Mouse (Mus musculus) embryonic facial prominence, embryonic 10.5 days (tissue): Measurements from ENCODE around the gene Plekha4. TPM values are rescaled to one million over a fixed set of nuclear protein-coding genes. Genes with fewer than 3 reads are reported as not detected.

Experiments
- DNase-seq: peaks from one replicate; pipeline ENCODE4 v3.0.0-alpha.2; 2017; ENCODE audit warnings: low spot score
- H3K27ac ChIP-seq: fragments of 300-500 bp; sonication (generic); replicated peaks from 2 replicates; pipeline ENCODE4 v1.5.1; 2016; ENCODE audit warnings: mild to moderate bottlenecking
- H3K27me3 ChIP-seq: fragments of 300-500 bp; sonication (generic); replicated peaks from 2 replicates; pipeline ENCODE4 v1.6.1; 2016; ENCODE audit warnings: low read depth, mild to moderate bottlenecking; ENCODE audit not compliant: poor library complexity, severe bottlenecking
- H3K36me3 ChIP-seq: fragments of 300-500 bp; sonication (generic); replicated peaks from 2 replicates; pipeline ENCODE4 v1.6.1; 2016; ENCODE audit warnings: mild to moderate bottlenecking, moderate library complexity
- H3K4me1 ChIP-seq: fragments of 300-500 bp; sonication (generic); 2 replicates; pipeline ENCODE4 v1.6.1; 2016
- H3K4me3 ChIP-seq: fragments of 300-500 bp; sonication (generic); 2 replicates; pipeline ENCODE4 v1.5.1; 2016; ENCODE audit warnings: mild to moderate bottlenecking, moderate library complexity
- H3K9me3 ChIP-seq: fragments of 300-500 bp; sonication (generic); 2 replicates; pipeline ENCODE4 v1.6.1; 2016; ENCODE audit warnings: mild to moderate bottlenecking
- WGBS: fragments of 180-500 bp; shearing (Covaris S2); methylation state at CpG from one replicate; pipeline ENCODE4 v1.1.7; 2016; 5-methylcytosine and 5-hydroxymethylcytosine counted together
- polyA plus RNA-seq: library from polyadenylated mRNA; unstranded; fragments of >200 nt; fragmentation: Nextera tagmentation; extraction: Ambion mirVana; gene quantifications from 2 replicates; pipeline ENCODE4 v1.2.1, GENCODE M21; 2016

Gene Plekha4
- polyA plus RNA-seq, 1 experiment from 2014 or later = 1.9 TPM

DNA sequence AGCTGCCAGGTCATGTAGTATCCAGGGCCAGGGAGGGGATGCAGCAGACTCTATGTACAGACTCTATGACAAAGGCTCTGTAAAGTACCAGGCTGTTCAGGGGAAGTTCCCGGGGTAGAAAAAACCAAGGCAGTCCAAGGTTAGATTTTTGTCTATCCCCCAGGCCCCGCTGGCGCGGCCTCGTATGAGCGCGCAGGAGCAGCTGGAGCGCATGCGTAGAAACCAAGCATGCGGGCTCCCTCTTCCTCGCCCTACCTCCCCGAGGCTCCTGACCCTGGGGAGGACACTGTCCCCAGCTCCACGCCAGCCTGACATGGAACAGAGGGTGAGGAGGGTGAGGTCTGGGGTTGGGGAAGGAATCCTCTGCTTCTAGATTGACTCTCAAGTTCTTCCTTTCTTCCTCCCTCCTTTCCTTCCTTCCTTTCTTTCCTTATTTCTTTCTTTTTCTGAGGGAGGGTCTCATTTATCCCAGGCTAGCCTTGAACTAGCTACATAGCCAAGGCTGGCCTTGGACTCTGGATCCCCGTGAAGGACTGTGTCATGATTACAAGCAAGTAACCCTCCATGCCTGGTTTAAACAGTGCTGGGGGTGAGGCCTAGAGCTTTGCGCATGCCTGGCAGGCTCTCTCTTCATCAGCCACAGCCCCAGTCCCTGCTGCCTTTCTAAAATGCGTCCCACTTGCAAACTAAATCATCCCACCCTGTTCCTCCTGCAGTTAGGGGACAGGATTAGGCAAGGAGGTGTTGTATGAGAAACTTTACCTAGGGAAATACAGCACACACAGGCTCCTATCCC is 23.7 kb downstream of the Plekha4 start:
- no peaks in the 10 kb centered on the region for H3K9me3 ChIP-seq
- DNase-seq = no peak
- peaks cover 12% of the 10 kb centered on the region for H3K4me1 ChIP-seq
- H3K27me3 ChIP-seq = no peaks in the 10 kb centered on the region
- no peak overlapping the region for H3K4me3 ChIP-seq
- 88% methylated on average over 16 of the region's 16 CpGs for WGBS
- H3K36me3 ChIP-seq = no peaks in the 10 kb centered on the region
- H3K27ac ChIP-seq = no peak overlapping the region

DNA sequence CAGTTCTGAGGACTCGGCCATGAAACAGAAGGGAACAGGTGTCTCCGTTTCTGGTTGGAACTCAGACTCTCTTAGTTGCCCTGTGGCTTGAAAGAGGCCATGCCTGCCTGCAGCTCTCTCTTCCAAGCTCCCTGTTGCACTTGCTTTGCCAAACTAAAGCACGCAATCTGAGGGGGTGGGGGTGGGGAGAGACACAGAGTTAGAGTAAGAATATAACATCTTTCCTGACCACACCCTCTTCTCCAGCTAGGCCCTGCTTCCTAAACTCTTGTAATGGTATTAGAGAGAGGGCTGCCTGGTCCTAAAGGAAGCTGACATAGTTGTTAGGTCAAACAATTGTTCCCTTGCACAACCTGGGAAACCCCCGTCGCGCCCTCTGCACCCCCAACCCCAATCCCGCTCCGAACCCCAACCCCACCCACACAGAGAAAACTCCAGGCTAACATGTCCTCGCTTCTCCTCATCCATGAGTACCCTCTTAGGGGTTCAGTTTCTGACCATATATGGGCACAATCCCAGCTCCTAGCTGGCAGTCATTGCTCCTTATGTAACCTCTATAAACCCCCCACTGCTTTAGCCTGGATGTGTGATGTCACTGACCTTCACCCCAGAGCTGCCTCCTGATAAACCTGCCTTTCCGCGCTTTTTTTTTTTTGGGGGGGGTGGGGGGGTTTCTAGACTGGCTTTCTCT is 24.8 kb downstream of the Plekha4 start:
- Histone ChIP-seq H3K9me3 (no peaks in the 10 kb centered on the region), H3K27ac (no peak overlapping the region), H3K27me3 (no peaks in the 10 kb centered on the region), H3K4me3 (no peak overlapping the region), H3K4me1 (peaks cover 14% of the 10 kb centered on the region), H3K36me3 (no peaks in the 10 kb centered on the region)
- WGBS = 79% methylated on average over 11 of the region's 11 CpGs
- DNase-seq = no peak

DNA sequence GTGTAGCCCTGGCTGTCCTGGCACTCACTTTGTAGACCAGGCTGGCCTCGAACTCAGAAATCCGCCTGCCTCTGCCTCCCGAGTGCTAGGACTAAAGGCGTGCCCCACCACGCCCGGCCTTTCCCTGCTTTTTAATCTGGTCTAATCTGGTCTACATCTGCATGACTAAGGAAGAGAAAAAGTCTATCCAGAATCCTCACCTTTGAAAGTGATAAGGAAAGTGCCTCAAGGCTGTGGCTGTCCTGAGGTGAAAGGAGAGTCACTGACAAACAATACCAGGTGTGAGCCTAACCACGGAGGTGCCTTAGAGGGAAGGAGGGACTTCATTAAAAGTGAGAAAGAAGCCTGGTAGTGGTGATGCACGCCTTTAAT is 25.4 kb downstream of the Plekha4 start:
- Histone ChIP-seq H3K9me3 (no peaks in the 10 kb centered on the region), H3K4me1 (peaks cover 19% of the 10 kb centered on the region), H3K4me3 (no peak overlapping the region), H3K36me3 (no peaks in the 10 kb centered on the region), H3K27me3 (no peaks in the 10 kb centered on the region), H3K27ac (no peak overlapping the region)
- 83% methylated on average over 8 of the region's 8 CpGs for WGBS
- no peak for DNase-seq

DNA sequence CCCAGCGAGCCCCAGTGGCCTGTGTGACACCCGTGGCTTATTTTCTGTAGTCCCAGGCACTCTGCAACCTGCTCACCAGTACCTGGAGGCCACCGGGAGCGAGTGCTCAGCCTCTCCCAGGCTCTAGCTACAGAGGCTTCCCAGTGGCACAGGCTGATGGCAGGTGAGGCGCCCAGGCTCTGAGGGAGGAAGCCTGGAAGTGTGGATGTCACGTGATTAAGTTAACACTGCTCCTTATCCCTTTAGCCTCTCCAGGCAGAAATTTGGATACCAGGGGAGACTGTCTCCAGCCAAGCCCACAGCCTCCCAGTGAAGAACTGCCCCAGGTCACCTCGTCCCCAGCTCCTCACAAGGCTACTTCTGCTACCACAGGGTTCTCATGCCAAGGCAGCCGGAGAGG is 27.4 kb downstream of the Plekha4 start:
- Histone ChIP-seq H3K36me3 (no peaks in the 10 kb centered on the region), H3K27ac (no peak overlapping the region), H3K27me3 (no peaks in the 10 kb centered on the region), H3K4me3 (no peak overlapping the region), H3K9me3 (no peaks in the 10 kb centered on the region), H3K4me1 (peaks cover 20% of the 10 kb centered on the region)
- 64% methylated on average over 8 of the region's 8 CpGs for WGBS
- DNase-seq = no peak

DNA sequence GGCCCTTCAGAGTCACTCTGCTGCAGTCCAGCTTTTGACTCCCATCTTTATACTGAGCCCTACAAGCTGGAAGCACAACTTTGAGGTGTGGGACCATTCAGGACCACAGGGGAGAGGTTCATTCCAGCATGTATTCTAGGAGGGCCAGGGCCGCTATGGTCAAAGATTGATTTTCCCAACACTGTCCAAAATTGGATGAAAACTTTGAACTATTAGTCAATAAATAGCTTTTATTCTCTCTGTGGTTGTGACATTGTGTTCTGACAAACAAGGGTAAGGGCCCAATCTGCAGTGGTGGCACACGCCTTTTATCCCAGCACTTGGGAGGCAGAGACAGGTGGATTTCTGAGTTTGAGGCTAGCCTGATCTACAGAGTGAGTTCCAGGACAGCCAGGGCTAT is 27.9 kb downstream of the Plekha4 start:
- no peak for DNase-seq
- H3K4me1 ChIP-seq = peaks cover 23% of the 10 kb centered on the region
- no peak overlapping the region for H3K27ac ChIP-seq
- 90% methylated on average over 2 of the region's 2 CpGs for WGBS
- no peak overlapping the region for H3K4me3 ChIP-seq
- no peaks in the 10 kb centered on the region for H3K27me3 ChIP-seq
- no peaks in the 10 kb centered on the region for H3K9me3 ChIP-seq
- no peaks in the 10 kb centered on the region for H3K36me3 ChIP-seq

DNA sequence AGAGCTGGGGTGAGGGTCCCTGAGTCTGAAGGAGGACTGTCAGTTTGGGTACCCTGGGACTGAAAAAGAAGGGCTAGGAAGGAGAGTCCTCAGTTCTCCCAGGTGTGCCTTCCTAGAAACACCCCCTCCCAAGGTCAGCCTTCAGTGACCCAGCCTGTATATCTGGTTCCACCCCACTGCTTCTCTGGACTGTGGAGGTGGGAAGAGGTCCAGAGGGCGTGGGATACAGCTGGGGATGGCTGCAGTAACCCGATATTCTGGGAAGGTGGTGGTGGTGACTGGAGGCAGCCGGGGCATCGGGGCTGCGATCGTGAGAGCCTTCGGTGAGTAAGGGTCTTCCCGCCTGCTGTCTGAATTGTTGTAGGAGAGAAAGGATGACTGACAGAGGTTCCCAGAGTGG is 28.6 kb downstream of the Plekha4 start, which contains the start of gene Hsd17b14:
Hsd17b14 (plus strand) TSS at position 150 of the 400 bp plus-strand sequence.
- 33% methylated on average over 8 of the region's 8 CpGs for WGBS
- no peak within 1 kb of the TSS for H3K27ac ChIP-seq
- no peaks in the 10 kb centered on the region for H3K36me3 ChIP-seq

DNA sequence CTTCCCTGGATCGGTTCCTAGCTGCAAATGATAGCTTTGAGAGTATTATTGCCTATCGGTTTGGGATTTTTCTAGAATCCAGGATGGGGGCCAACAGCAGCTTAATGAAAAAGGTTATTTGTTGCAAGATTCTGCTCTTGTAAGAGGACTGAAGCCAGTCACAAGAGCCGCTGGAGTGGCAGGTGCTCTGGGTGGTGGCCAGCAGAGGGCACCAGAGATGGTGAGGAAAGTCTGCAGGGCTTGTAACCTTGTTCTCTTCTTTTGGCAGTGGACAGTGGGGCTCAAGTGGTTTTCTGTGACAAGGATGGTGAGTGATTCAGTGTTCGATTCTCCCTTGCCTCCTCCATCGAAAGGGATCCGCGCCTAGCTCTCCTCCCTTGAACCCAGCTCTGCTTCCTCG is 29.7 kb downstream of the Plekha4 start:
- Histone ChIP-seq H3K4me3 (no peak overlapping the region), H3K9me3 (no peaks in the 10 kb centered on the region), H3K36me3 (no peaks in the 10 kb centered on the region), H3K4me1 (peaks cover 28% of the 10 kb centered on the region), H3K27ac (no peak overlapping the region), H3K27me3 (no peaks in the 10 kb centered on the region)
- DNase-seq = peak; percentile 84
- 31% methylated on average over 8 of the region's 8 CpGs for WGBS

More for the DNA sequence above, 28.6 kb downstream of the Plekha4 start, which contains the start of gene Hsd17b14:
- Histone ChIP-seq H3K4me1 (peaks cover 26% of the 10 kb centered on the region), H3K9me3 (no peaks in the 10 kb centered on the region), H3K27me3 (no peaks in the 10 kb centered on the region), H3K4me3 (no peak within 1 kb of the TSS)
- no peak for DNase-seq

DNA sequence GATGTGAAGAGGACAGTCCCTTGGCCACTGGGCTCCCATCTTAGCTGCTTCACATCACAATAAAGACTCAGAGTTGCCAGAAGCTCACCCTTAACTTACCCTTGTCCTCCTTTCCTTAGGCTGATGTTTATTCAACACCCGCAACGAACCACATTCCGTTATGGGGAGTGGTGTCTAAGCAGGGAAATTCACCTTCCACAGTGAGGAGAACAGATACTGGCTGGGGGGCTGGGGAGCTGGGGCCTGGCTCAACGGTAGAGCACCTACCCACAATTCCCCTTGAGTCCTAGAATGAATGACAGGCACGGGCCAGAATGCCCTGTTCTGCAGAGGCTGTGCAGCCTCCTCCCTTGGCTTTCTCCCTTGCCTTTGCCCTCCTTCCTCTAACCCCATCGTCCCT is 32.8 kb downstream of the Plekha4 start:
- Histone ChIP-seq H3K4me3 (no peak overlapping the region), H3K9me3 (no peaks in the 10 kb centered on the region), H3K27me3 (no peaks in the 10 kb centered on the region), H3K36me3 (no peaks in the 10 kb centered on the region), H3K27ac (no peak overlapping the region), H3K4me1 (peaks cover 39% of the 10 kb centered on the region)
- WGBS = 68% methylated on average over 6 of the region's 6 CpGs
- no peak for DNase-seq

DNA sequence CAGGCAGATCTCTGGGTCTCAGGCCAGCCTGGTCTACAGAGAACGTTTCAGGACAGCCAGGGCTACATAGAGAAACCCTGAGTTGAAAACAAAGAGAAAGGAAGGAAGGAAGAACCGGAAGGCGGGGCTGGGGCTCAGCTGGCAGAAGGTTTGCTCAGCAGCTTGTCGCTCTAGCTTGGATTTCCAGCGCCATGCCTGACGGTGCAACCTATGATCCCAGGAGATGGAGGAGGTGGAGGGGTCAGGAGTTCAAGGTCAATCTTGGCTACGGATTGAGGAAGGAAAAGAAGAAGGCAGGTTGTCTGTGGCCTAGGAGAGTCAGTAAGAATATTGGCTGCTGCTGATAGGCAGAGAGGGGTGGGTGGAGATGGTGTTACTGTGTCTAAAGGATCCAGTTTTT is 34.1 kb downstream of the Plekha4 start:
- Histone ChIP-seq H3K36me3 (no peaks in the 10 kb centered on the region), H3K27ac (no peak overlapping the region), H3K9me3 (no peaks in the 10 kb centered on the region), H3K4me1 (peaks cover 32% of the 10 kb centered on the region), H3K27me3 (no peaks in the 10 kb centered on the region), H3K4me3 (no peak overlapping the region)
- no peak for DNase-seq
- 85% methylated on average over 7 of the region's 7 CpGs for WGBS

DNA sequence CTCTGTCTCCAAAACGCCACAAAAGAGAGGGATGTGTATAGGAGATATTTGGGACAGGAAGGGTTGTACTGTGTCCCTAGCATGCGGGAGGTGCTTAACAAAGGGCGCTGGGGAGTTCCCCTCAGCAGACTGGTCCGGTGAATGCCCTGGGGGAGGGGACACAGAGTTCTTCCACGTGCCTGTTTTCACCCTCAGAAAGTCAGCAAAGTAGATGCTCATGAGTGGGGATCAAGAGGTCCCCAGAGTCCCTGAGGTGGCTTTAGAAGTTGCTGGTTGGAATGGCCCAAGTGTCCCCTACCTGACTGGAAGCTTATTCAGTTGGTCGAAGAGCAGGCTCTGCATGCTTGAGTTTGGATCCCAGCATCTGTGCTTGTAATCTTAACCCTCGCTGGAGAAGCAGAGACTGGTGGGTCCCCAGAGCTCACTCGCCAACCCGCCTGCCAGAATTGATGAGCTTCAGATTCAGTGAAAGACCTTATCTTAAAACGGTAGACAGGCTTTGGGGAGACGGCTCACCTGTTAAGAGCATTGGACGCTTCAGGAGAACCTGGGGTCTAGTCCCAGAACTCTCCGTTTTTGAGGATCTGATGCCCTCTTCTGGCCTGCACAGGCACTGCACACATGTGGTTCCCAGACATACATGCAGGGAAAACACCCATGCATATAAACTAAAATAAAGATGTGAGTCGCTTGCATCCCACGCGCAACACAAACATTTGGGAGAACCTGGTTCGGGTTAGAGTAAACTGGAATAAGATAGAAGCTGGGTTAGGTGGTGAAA is 34.9 kb downstream of the Plekha4 start:
- Histone ChIP-seq H3K9me3 (no peaks in the 10 kb centered on the region), H3K27me3 (no peaks in the 10 kb centered on the region), H3K36me3 (no peaks in the 10 kb centered on the region), H3K4me3 (peak overlapping the region; percentile 18; the same call in 1 of the 2 replicates), H3K27ac (0 out of 2 replicates have a peak overlapping the region, but pooled peaks have one; percentile 54), H3K4me1 (peaks cover 32% of the 10 kb centered on the region)
- peak; percentile 81 for DNase-seq
- 28% methylated on average over 17 of the region's 17 CpGs for WGBS

DNA sequence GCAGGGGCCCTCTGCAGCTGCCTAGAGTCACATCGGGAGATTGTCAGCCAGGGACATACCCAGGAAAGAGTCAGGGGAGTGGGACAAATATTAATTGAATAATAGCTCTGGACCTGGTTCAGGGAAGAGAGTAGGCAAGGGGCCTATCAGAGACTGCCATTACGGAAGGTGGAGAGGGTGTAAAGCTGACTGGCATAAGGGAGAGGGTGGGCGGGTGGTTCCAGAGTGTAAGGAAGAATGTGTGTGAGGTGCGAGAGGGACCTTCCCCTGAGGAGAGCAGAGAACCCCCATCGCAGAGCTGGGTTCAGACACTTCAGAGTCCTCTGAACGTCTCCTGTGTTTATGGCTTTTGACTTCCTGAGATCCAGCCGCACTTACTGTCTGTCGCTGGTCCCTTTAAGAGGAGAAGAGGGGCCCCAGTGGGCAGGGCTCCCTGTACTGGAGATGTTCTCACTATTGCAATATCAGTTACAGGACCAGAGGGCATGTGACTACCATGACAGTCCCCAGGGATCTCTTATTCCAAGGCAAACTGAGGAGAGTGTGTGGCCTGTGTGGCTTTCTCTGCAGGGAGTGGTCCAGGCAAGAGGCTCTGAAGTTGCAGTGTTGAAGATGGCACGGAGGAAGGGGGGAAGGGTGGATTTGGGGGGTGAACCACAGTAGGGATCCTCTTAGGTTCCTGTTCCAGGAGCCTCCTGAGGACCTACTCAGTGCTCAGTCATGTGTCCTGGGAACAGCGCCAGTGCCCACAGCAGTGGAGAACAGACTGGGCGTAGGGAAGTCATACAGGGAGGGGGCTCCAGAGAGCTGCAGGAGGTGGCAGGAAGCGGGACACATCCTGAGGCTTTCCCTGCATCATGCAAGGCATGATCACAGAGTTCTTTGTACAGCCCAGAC is 35.7 kb downstream of the Plekha4 start:
- WGBS = 52% methylated on average over 12 of the region's 12 CpGs
- no peaks in the 10 kb centered on the region for H3K27me3 ChIP-seq
- DNase-seq = no peak
- no peaks in the 10 kb centered on the region for H3K36me3 ChIP-seq
- H3K27ac ChIP-seq = 0 out of 2 replicates have a peak overlapping the region, but pooled peaks have one; percentile 54
- H3K4me1 ChIP-seq = peaks cover 26% of the 10 kb centered on the region
- H3K9me3 ChIP-seq = no peaks in the 10 kb centered on the region
- H3K4me3 ChIP-seq = peak overlapping the region; percentile 18; the same call in 1 of the 2 replicates

DNA sequence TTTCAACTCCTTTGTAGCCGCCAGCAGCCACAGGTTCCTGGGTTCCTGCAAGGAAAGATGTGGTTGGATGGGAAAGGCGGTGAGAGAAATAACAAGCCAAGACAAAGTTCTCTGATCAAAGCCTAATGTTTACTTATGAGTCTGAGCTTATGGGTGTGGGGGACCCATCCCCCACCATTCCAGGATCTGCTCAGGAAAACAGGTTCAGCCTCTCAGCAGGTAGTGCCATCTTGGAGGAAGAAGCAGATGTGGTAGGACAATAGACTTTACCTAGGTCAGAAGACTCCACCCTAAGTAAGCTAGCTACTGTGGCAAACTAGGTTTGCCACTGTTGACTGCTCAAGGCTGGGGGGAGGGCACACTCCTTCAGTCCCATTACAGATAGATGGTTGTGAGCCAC is 38.7 kb downstream of the Plekha4 start:
- no peaks in the 10 kb centered on the region for H3K27me3 ChIP-seq
- no peak overlapping the region for H3K27ac ChIP-seq
- peaks cover 39% of the 10 kb centered on the region for H3K4me1 ChIP-seq
- H3K9me3 ChIP-seq = no peaks in the 10 kb centered on the region
- DNase-seq = no peak
- no peak overlapping the region for H3K4me3 ChIP-seq
- H3K36me3 ChIP-seq = no peaks in the 10 kb centered on the region
- WGBS = 81% methylated on average over 2 of the region's 2 CpGs
